Mouse (Mus musculus): ENCODE data around the gene Nudt13. TPM values are rescaled to one million over a fixed set of nuclear protein-coding genes. Genes with fewer than 3 reads are reported as not detected.

The Nudt13 gene
- polyA plus RNA-seq, 1 experiment from 2014 or later, result 18.4 TPM

DNA sequence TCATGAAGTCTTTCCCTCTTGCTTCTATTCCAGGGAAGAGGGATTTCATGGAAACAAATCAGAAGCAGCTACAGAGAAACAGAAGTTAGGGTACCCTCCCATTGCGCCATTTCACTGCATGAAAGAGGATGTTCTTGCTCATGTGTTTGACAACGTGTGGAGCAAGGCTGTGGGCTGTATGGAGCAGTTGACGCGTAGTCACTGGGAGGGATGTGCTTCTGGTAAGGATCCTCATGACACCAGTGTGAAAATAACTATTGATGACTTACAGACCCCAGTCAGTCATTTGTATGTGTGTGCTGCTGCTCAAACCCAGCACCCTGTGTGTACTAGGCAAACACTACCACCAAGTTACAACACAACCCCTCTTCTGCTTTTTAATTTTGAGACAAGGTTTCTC lies 68.7 kb downstream of the Nudt13 start:
- Histone ChIP-seq H3K9me3 (ENCODE audit: control insufficient read depth, low read length) (no peaks in the 10 kb centered on the region), H3K27ac (ENCODE audit: low read depth, low read length) (no peak overlapping the region), H3K36me3 (ENCODE audit: control insufficient read depth, insufficient read depth, low read length) (peaks cover 78% of the 10 kb centered on the region), H3K4me2 (replicated peaks; ENCODE audit: low read depth, low read length) (no peak overlapping the region), H3K27me3 (ENCODE audit: control insufficient read depth, insufficient read depth, low read length) (no peaks in the 10 kb centered on the region), H3K9ac (ENCODE audit: low read depth, low read length) (no peak overlapping the region), H3K4me1 (ENCODE audit: control insufficient read depth, insufficient read depth, low read length) (no peaks in the 10 kb centered on the region), H3K4me3 (ENCODE audit: low read length) (no peak overlapping the region)
- ATAC-seq (ENCODE audit: low FRiP score, low TSS enrichment), result no peak
- WGBS, result 95% methylated on average over 4 of the region's 4 CpGs

Other genes with a start within 250 kb of the Nudt13 start
- 11.2 and 13.7 TPM in 2 replicates for gene Saysd1, start 156.2 kb upstream of the Nudt13 start, polyA plus RNA-seq (2014; fragmentation: Nextera tagmentation; extraction: Ambion mirVana)
- 4.7 and 12.2 TPM in 2 replicates for gene Kcnk5, start 112.9 kb upstream of the Nudt13 start, polyA plus RNA-seq (2014; fragmentation: Nextera tagmentation; extraction: Ambion mirVana)
- gene Kcnk16, start 25.5 kb upstream of the Nudt13 start, polyA plus RNA-seq (2014; fragmentation: Nextera tagmentation; extraction: Ambion mirVana), result not detected in 2 replicates
- 49.6 and 66.1 TPM in 2 replicates for gene Ecd, start 53.4 kb downstream of the Nudt13 start, polyA plus RNA-seq (2014; fragmentation: Nextera tagmentation; extraction: Ambion mirVana)
- gene Fam149b, start 53.5 kb downstream of the Nudt13 start, polyA plus RNA-seq (2014; fragmentation: Nextera tagmentation; extraction: Ambion mirVana), result 33.0 and 44.4 TPM in 2 replicates
- 137 and 153 TPM in 2 replicates for gene Dnajc9, start 94.2 kb downstream of the Nudt13 start, polyA plus RNA-seq (2014; fragmentation: Nextera tagmentation; extraction: Ambion mirVana)
- 96.3 and 110 TPM in 2 replicates for gene Mrps16, start 98.9 kb downstream of the Nudt13 start, polyA plus RNA-seq (2014; fragmentation: Nextera tagmentation; extraction: Ambion mirVana)
- 0.39 and 0.72 TPM in 2 replicates for gene Cfap70, start 157.5 kb downstream of the Nudt13 start, polyA plus RNA-seq (2014; fragmentation: Nextera tagmentation; extraction: Ambion mirVana)
- 29.4 and 33.7 TPM in 2 replicates for gene Anxa7, start 185.4 kb downstream of the Nudt13 start, polyA plus RNA-seq (2014; fragmentation: Nextera tagmentation; extraction: Ambion mirVana)
- 1.0 and 2.0 TPM in 2 replicates for gene Mss51, start 202.2 kb downstream of the Nudt13 start, polyA plus RNA-seq (2014; fragmentation: Nextera tagmentation; extraction: Ambion mirVana)

All from kidney, embryonic 14.5 days (tissue).